Mouse (Mus musculus) forebrain, embryonic 14.5 days (tissue): ENCODE results near the gene Sirt4. TPM values are rescaled to one million over a fixed set of nuclear protein-coding genes. Genes with fewer than 3 reads are reported as not detected.
A peak's percentile ranks its signal among the peaks of the same experiment; 100 is the strongest.

Experiments used
- ATAC-seq: fragments of 200-750 bp; cut with Nextera tagmentation; 2 replicates; pipeline ENCODE4 v1.8.0; 2017; ENCODE audit warnings: mild to moderate bottlenecking, moderate library complexity
- DNase-seq: peaks from one replicate; pipeline ENCODE4 v3.0.0-alpha.2; 2015; ENCODE audit warnings: low spot score
- H3K27ac ChIP-seq: fragments of 300-500 bp; sonication (generic); 2 replicates; pipeline ENCODE4 v1.5.1; 2014; ENCODE audit warnings: low read depth, mild to moderate bottlenecking, control low read depth, low read length, moderate library complexity
- H3K27me3 ChIP-seq: fragments of 300-500 bp; sonication (generic); replicated peaks from 2 replicates; pipeline ENCODE4 v1.6.1; 2014; ENCODE audit warnings: low read length, control low read depth, mixed read lengths; ENCODE audit not compliant: control insufficient read depth, insufficient read depth
- H3K36me3 ChIP-seq: fragments of 300-500 bp; sonication (generic); 2 replicates; pipeline ENCODE4 v1.6.1; 2014; ENCODE audit warnings: low read length, control low read depth; ENCODE audit not compliant: control insufficient read depth, insufficient read depth
- H3K4me1 ChIP-seq: fragments of 300-500 bp; sonication (generic); 2 replicates; pipeline ENCODE4 v1.6.1; 2014; ENCODE audit warnings: antibody characterized with exemption, low read length, control low read depth; ENCODE audit not compliant: control insufficient read depth, insufficient read depth
- H3K4me2 ChIP-seq: fragments of 300-500 bp; sonication (generic); 2 replicates; pipeline ENCODE4 v1.6.1; 2014; ENCODE audit warnings: mild to moderate bottlenecking, control low read depth, low read length
- H3K4me3 ChIP-seq: fragments of 300-500 bp; sonication (generic); 2 replicates; pipeline ENCODE4 v1.5.1; 2014; ENCODE audit warnings: low read depth, low read length, control low read depth
- H3K9ac ChIP-seq: fragments of 300-500 bp; sonication (generic); 2 replicates; pipeline ENCODE4 v1.6.1; 2014; ENCODE audit warnings: mild to moderate bottlenecking, low read length, control low read depth, moderate library complexity
- H3K9me3 ChIP-seq: fragments of 300-500 bp; sonication (generic); replicated peaks from 2 replicates; pipeline ENCODE4 v1.6.1; 2016; ENCODE audit warnings: low read length, control low read depth, mixed read lengths; ENCODE audit not compliant: control insufficient read depth
- WGBS: fragments of 180-500 bp; shearing (Covaris S2); extraction: QIAGEN DNeasy Blood & Tissue Kit; methylation state at CpG from one replicate; pipeline ENCODE4 v1.1.7; 2014; 5-methylcytosine and 5-hydroxymethylcytosine counted together
- polyA plus RNA-seq: library from polyadenylated mRNA; unstranded; fragments of >200 nt; fragmentation: Nextera tagmentation; extraction: Ambion mirVana; gene quantifications from 2 replicates; pipeline ENCODE4 v1.2.1, GENCODE M21; 2014

Sirt4 gene
- polyA plus RNA-seq, 1 experiment from 2014 or later = 19.5 TPM

DNA sequence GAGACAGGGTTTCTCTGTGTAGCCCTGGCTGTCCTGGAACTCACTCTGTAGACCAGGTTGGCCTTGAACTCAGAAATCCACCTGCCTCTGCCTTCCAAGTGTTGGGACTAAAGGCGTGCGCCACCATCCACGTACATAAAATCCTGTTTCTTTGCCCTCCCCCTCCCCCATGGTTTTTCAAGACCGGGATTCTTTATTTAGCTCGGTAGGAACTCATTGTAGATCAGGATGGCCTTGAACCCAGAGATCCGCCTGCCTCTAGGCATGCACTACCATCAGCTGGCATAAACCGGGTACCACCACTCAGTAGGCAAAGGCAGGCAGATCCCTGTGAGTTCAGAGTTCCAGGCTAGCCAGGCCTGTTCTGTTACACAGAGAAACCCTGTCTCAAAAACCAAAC is 32.4 kb upstream of the Sirt4 start:
- Histone ChIP-seq H3K4me3 (no peak overlapping the region), H3K36me3 (no peaks in the 10 kb centered on the region), H3K4me1 (peaks cover 9% of the 10 kb centered on the region), H3K4me2 (no peak overlapping the region), H3K9me3 (no peaks in the 10 kb centered on the region), H3K9ac (no peak overlapping the region), H3K27ac (no peak overlapping the region), H3K27me3 (no peaks in the 10 kb centered on the region)
- ATAC-seq (no peak), DNase-seq (no peak)
- 91% methylated on average over 7 of the region's 7 CpGs for WGBS

- ATAC-seq (no peak), DNase-seq (no peak)
- Histone ChIP-seq H3K27me3 (no peaks in the 10 kb centered on the region), H3K9me3 (no peaks in the 10 kb centered on the region), H3K9ac (no peak overlapping the region), H3K4me2 (no peak overlapping the region), H3K4me3 (no peak overlapping the region), H3K27ac (no peak overlapping the region), H3K4me1 (peaks cover 9% of the 10 kb centered on the region), H3K36me3 (no peaks in the 10 kb centered on the region)
- WGBS = 87% methylated on average over 32 of the region's 32 CpGs
Observed at GRCm38 (mm10) chr5:115516081-115516907, 31.8 kb upstream of the Sirt4 start.

- Histone ChIP-seq H3K4me3 (no peak overlapping the region), H3K4me1 (peaks cover 11% of the 10 kb centered on the region), H3K9me3 (no peaks in the 10 kb centered on the region), H3K4me2 (no peak overlapping the region), H3K36me3 (no peaks in the 10 kb centered on the region), H3K9ac (peak overlapping the region; percentile 4; the same call in 1 of the 2 replicates), H3K27me3 (no peaks in the 10 kb centered on the region), H3K27ac (peak overlapping the region; percentile 62; the same call in 1 of the 2 replicates)
- no peak for ATAC-seq
- DNase-seq = peak; percentile 49
- 55% methylated on average over 20 of the region's 20 CpGs for WGBS
Observed at GRCm38 (mm10) chr5:115514896-115515587, 30.5 kb upstream of the Sirt4 start.

DNA sequence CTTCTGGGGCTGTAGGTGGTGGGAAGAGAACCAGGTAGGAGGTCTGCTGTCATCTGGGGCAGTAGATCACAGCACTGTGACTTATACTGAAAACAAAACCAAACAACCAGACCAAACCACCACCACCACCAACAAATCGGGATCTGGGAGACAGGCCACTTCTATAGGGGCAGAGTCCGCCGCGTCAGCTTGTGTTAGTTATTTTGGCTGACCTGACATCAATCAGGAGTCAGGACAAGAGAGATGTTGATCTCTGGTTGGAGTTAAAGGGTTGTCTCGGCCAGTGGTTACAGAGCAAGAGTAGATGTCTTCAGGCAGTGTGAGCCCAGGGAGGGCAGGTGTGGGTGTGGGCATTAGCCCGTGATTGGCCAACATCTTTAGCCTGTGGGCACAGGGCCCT is 29.8 kb upstream of the Sirt4 start:
- H3K27me3 ChIP-seq = no peaks in the 10 kb centered on the region
- H3K4me3 ChIP-seq = no peak overlapping the region
- H3K27ac ChIP-seq = peak overlapping the region; percentile 62; the same call in 1 of the 2 replicates
- 85% methylated on average over 6 of the region's 6 CpGs for WGBS
- peak overlapping the region; percentile 4; the same call in 1 of the 2 replicates for H3K9ac ChIP-seq
- ATAC-seq (no peak), DNase-seq (no peak)
- no peak overlapping the region for H3K4me2 ChIP-seq
- H3K9me3 ChIP-seq = no peaks in the 10 kb centered on the region
- peaks cover 18% of the 10 kb centered on the region for H3K4me1 ChIP-seq
- H3K36me3 ChIP-seq = no peaks in the 10 kb centered on the region

DNA sequence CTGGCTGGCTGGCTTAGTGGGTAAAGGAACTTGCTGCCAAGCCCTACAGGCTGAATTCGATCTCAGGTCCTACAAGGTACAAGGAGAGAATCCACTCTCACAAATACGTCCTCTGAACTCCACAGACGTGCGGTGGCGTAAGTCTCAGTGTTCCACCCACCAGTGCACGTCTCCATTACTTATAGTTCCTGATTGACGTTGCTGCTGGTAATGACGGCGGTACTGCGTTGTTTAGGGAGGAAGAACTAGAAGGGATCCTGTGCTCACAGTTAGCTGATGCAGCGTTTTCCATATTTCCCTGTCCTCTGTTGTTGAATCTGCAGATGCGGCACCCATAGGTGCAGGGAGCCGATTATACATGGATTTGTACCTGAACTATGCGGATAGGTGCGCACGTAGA is 29.2 kb upstream of the Sirt4 start:
- Histone ChIP-seq H3K4me2 (no peak overlapping the region), H3K36me3 (no peaks in the 10 kb centered on the region), H3K27me3 (no peaks in the 10 kb centered on the region), H3K27ac (no peak overlapping the region), H3K9me3 (no peaks in the 10 kb centered on the region), H3K4me3 (no peak overlapping the region), H3K9ac (no peak overlapping the region), H3K4me1 (peaks cover 21% of the 10 kb centered on the region)
- DNase-seq (no peak), ATAC-seq (no peak)
- 97% methylated on average over 16 of the region's 16 CpGs for WGBS

GRCm38 (mm10) chr5:115513246-115513645 is 28.7 kb upstream of the Sirt4 start:
- WGBS = 97% methylated on average over 14 of the region's 14 CpGs
- DNase-seq = no peak
- no peaks in the 10 kb centered on the region for H3K27me3 ChIP-seq

DNA sequence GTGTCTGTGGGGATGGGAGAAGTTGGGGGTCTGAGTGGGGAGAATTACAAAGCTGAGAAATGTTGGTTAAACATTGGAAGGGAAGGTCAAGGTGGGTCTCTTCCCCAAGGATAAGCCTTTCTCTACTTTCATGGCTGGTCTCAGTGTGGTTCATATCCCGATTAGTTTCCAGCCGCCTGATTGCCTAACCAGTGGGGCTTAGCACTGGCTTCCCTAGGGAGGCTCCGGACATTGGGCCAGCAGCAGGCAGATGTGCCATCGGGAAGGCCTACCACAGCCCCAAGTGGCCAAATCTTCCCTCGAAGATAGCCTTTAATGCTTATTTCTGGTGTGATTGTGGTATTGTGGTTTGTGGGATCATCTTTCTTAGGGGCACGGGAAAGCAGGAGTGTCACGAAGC is 27.9 kb upstream of the Sirt4 start:
- 92% methylated on average over 7 of the region's 7 CpGs for WGBS
- Histone ChIP-seq H3K27me3 (no peaks in the 10 kb centered on the region), H3K27ac (no peak overlapping the region), H3K4me1 (peaks cover 34% of the 10 kb centered on the region), H3K4me3 (no peak overlapping the region), H3K9ac (no peak overlapping the region), H3K9me3 (no peaks in the 10 kb centered on the region), H3K4me2 (no peak overlapping the region), H3K36me3 (no peaks in the 10 kb centered on the region)
- DNase-seq = no peak
- no peak for ATAC-seq

More at GRCm38 (mm10) chr5:115513246-115513645, 28.7 kb upstream of the Sirt4 start:
- Histone ChIP-seq H3K27ac (no peak overlapping the region), H3K36me3 (no peaks in the 10 kb centered on the region), H3K4me2 (no peak overlapping the region), H3K9me3 (no peaks in the 10 kb centered on the region), H3K9ac (no peak overlapping the region), H3K4me3 (no peak overlapping the region), H3K4me1 (peaks cover 26% of the 10 kb centered on the region)
- ATAC-seq = no peak

GRCm38 (mm10) chr5:115509790-115510689 is 25.5 kb upstream of the Sirt4 start:
- H3K36me3 ChIP-seq = no peaks in the 10 kb centered on the region
- no peaks in the 10 kb centered on the region for H3K27me3 ChIP-seq
- H3K4me1 ChIP-seq = peaks cover 35% of the 10 kb centered on the region
- no peaks in the 10 kb centered on the region for H3K9me3 ChIP-seq
- H3K4me2 ChIP-seq = peak overlapping the region; percentile 82; the same call in 1 of the 2 replicates
- DNase-seq (no peak), ATAC-seq (no peak)
- H3K4me3 ChIP-seq = no peak overlapping the region
- H3K9ac ChIP-seq = no peak overlapping the region
- H3K27ac ChIP-seq = peak overlapping the region; percentile 1; the same call in 1 of the 2 replicates
- WGBS = 58% methylated on average over 15 of the region's 15 CpGs
